ENCODE assay signal across 16 mouse cellular contexts in genomic region chr16:86027700-86028099, GRCm38 (mm10).
"Had no signal": no experiment of that assay in that cellular context is flagged by ENCODE, and none has a peak within 500 bp of the region (broad histone marks: within the 10 kb centered on the region; RNA-seq: fewer than 3 reads in every experiment).

No protein-coding gene starts in this region.

- H3K9ac ChIP-seq: liver, embryonic 14.5 days; lung, embryonic 15.5 days; midbrain, embryonic 12.5 days; neural tube, embryonic 12.5 days had no signal

- DNase-seq: lung, adult 18-20 months; lung, postnatal 4 days; midbrain, embryonic 14.5 days; right cerebral cortex, postnatal 25 days; right cerebral cortex, postnatal 4 days; spleen, adult 18-20 months; thymus, adult 18-20 months; thymus, postnatal 14 days; thymus, postnatal 36 days had no signal

- H3K27me3 ChIP-seq: lung, embryonic 15.5 days; midbrain, embryonic 12.5 days; neural tube, embryonic 12.5 days had no signal

- H3K4me2 ChIP-seq: lung, embryonic 15.5 days; midbrain, embryonic 12.5 days; neural tube, embryonic 12.5 days had no signal

- H3K36me3 ChIP-seq: lung, embryonic 15.5 days; midbrain, embryonic 10.5 days; midbrain, embryonic 12.5 days; neural tube, embryonic 12.5 days had no signal

- H3K4me1 ChIP-seq: lung, embryonic 15.5 days; midbrain, embryonic 10.5 days; midbrain, embryonic 12.5 days; neural tube, embryonic 12.5 days had no signal

- ATAC-seq: lung, postnatal 0 days; midbrain, embryonic 16.5 days had no signal

- H3K9me3 ChIP-seq: lung, embryonic 15.5 days; midbrain, embryonic 10.5 days; midbrain, embryonic 12.5 days; neural tube, embryonic 12.5 days had no signal

- H3K27ac ChIP-seq: liver, embryonic 14.5 days; lung, embryonic 15.5 days; midbrain, embryonic 10.5 days; midbrain, embryonic 12.5 days; neural tube, embryonic 12.5 days had no signal

- H3K4me3 ChIP-seq: lung, embryonic 15.5 days; midbrain, embryonic 10.5 days; midbrain, embryonic 12.5 days; neural tube, embryonic 12.5 days had no signal
